Mouse (Mus musculus) myocyte (in vitro differentiated cells): ENCODE data around the gene Ncoa1. TPM values are rescaled to one million over a fixed set of nuclear protein-coding genes. Genes with fewer than 3 reads are reported as not detected.
"Not testable (repeated sequence)": the region's sequence is repeated elsewhere in the genome, so short reads cannot be mapped to it uniquely, and the experiment has no call there.

Source experiments
- H3K27me3 ChIP-seq: one replicate; pipeline ENCODE4 v1.6.1; 2011; ENCODE audit not compliant: control insufficient read depth, insufficient read depth, insufficient read length
- H3K36me3 ChIP-seq: one replicate; pipeline ENCODE4 v1.6.1; 2011; ENCODE audit not compliant: control insufficient read depth, insufficient read depth
- H3K4me2 ChIP-seq: one replicate; pipeline ENCODE4 v1.6.1; 2011; ENCODE audit warnings: low read depth, control low read depth
- H3K4me3 ChIP-seq: one replicate; pipeline ENCODE4 v1.5.1; 2011; ENCODE audit warnings: mild to moderate bottlenecking, control low read depth, moderate library complexity
- H3K79me2 ChIP-seq: one replicate; pipeline ENCODE4 v1.6.1; 2011; ENCODE audit not compliant: control insufficient read depth, insufficient read depth
- H3ac ChIP-seq: one replicate; pipeline ENCODE4 v1.6.1; 2011; ENCODE audit not compliant: control insufficient read depth, insufficient read length
- CEBPB ChIP-seq: IDR thresholded peaks from 2 replicates; pipeline ENCODE4 v1.6.1; 2011; ENCODE audit warnings: mild to moderate bottlenecking, moderate library complexity; ENCODE audit not compliant: poor library complexity, insufficient read depth, severe bottlenecking
- E2F4 ChIP-seq: IDR thresholded peaks from one replicate; pipeline ENCODE4 v1.6.1; 2011; ENCODE audit warnings: mild to moderate bottlenecking, control low read depth, moderate library complexity; ENCODE audit not compliant: insufficient read depth
- MAX ChIP-seq: IDR thresholded peaks from one replicate; pipeline ENCODE4 v1.6.1; 2011; ENCODE audit warnings: low read depth, mild to moderate bottlenecking, control low read depth
- MYOD1 ChIP-seq, 3 experiments: IDR thresholded peaks; one replicate each; pipeline ENCODE4 v1.6.1; 2011; ENCODE audit warnings: control low read depth in 2 of 3, low read depth in 2 of 3, mild to moderate bottlenecking in 2 of 3, moderate library complexity in 1 of 3; ENCODE audit not compliant: insufficient read length in 2 of 3, control insufficient read depth in 1 of 3
- MYOG ChIP-seq, 3 experiments: IDR thresholded peaks; one replicate each; pipeline ENCODE4 v1.6.1; 2011; ENCODE audit warnings: control low read depth in 2 of 3, low read depth in 2 of 3, mild to moderate bottlenecking in 2 of 3; ENCODE audit not compliant: insufficient read length in 2 of 3, control insufficient read depth in 1 of 3, insufficient read depth in 1 of 3
- POLR2A ChIP-seq: IDR thresholded peaks from one replicate; pipeline ENCODE4 v1.6.1; 2011; ENCODE audit warnings: low read depth, mild to moderate bottlenecking, control low read depth, moderate library complexity; ENCODE audit not compliant: insufficient read length
- POLR2AphosphoS2 ChIP-seq: IDR thresholded peaks from one replicate; pipeline ENCODE4 v1.6.1; 2011; ENCODE audit warnings: low read depth, control low read depth; ENCODE audit not compliant: insufficient read length
- REST ChIP-seq: IDR thresholded peaks from one replicate; pipeline ENCODE4 v1.6.1; 2011; ENCODE audit warnings: mild to moderate bottlenecking, control low read depth, moderate library complexity; ENCODE audit not compliant: insufficient read depth, insufficient read length
- SRF ChIP-seq: IDR thresholded peaks from one replicate; pipeline ENCODE4 v1.6.1; 2011; ENCODE audit warnings: low read depth; ENCODE audit not compliant: control insufficient read depth, insufficient read length
- TCF12 ChIP-seq: IDR thresholded peaks from one replicate; pipeline ENCODE4 v1.6.1; 2011; ENCODE audit warnings: mild to moderate bottlenecking, control low read depth; ENCODE audit not compliant: poor library complexity, insufficient read depth, severe bottlenecking
- TCF3 ChIP-seq: IDR thresholded peaks from one replicate; pipeline ENCODE4 v1.6.1; 2011; ENCODE audit warnings: low read depth, control low read depth; ENCODE audit not compliant: insufficient read length
- USF1 ChIP-seq: IDR thresholded peaks from one replicate; pipeline ENCODE4 v1.6.1; 2011; ENCODE audit warnings: low read depth, mild to moderate bottlenecking, control low read depth, moderate library complexity
- polyA plus RNA-seq: library from polyadenylated mRNA; unstranded; fragments of >200 nt; fragmentation: generic; extraction: Trizol; gene quantifications from one replicate; pipeline ENCODE4 v1.2.1, GENCODE M21; 2012; ENCODE audit warnings: missing spikeins

Gene Ncoa1
- polyA plus RNA-seq, 1 experiment = 7.1 TPM

- Histone ChIP-seq H3K4me3 (no peak overlapping the region), H3K27me3 (no peaks in the 10 kb centered on the region), H3ac (no peak overlapping the region), H3K79me2 (no peaks in the 10 kb centered on the region), H3K36me3 (no peaks in the 10 kb centered on the region), H3K4me2 (no peak overlapping the region)
- TF ChIP-seq TCF3 (no peak), TCF12 (no peak), MYOG (IDR thresholded peaks at IDR 0.05; ENCODE audit: control insufficient read depth in 1 of 3, insufficient read depth in 1 of 3, insufficient read length in 2 of 3, low read depth in 2 of 3) (no peak), SRF (no peak), CEBPB (no peak), E2F4 (no peak), MAX (no peak), USF1 (no peak), REST (no peak), POLR2A (no peak), MYOD1 (IDR thresholded peaks at IDR 0.05; ENCODE audit: control insufficient read depth in 1 of 3, insufficient read length in 2 of 3, low read depth in 2 of 3) (no peak), POLR2AphosphoS2 (no peak)
Observed at GRCm38 (mm10) chr12:4365951-4366350, 111.0 kb downstream of the Ncoa1 start.

DNA sequence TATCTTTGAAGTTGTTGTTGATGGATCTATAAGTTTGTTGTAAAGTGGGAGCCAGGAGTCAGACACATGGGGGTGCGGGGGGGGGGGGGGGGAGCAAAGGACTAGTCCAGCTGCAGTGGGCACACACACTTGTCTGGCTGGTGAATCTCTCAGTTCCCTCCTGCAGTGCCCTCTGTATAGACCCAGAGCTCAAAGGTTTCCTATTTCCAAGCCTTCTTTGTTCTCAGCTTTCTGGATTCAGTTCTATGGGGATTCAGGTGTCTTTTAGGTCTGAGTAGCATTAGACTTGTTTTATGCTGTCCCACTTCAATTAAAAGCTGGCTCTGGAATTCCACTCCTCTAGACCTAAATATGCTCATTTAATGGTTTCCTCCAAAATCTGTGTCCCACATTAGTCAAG, 117.5 kb downstream of the Ncoa1 start:
- H3K79me2 ChIP-seq = no peaks in the 10 kb centered on the region
- no peaks in the 10 kb centered on the region for H3K36me3 ChIP-seq
- no peak overlapping the region for H3ac ChIP-seq
- H3K4me2 ChIP-seq = no peak overlapping the region
- H3K4me3 ChIP-seq = no peak overlapping the region
- no peaks in the 10 kb centered on the region for H3K27me3 ChIP-seq
- TF ChIP-seq TCF12 = no peak
- no peak for TF ChIP-seq POLR2A
- no peak for TF ChIP-seq SRF
- TF ChIP-seq TCF3 = no peak
- TF ChIP-seq E2F4 = no peak
- TF ChIP-seq MAX = no peak
- no peak for TF ChIP-seq USF1
- no peak for TF ChIP-seq MYOD1 (IDR thresholded peaks at IDR 0.05; ENCODE audit: control insufficient read depth in 1 of 3, insufficient read length in 2 of 3, low read depth in 2 of 3)
- TF ChIP-seq REST = no peak
- TF ChIP-seq CEBPB = no peak
- TF ChIP-seq POLR2AphosphoS2 = no peak
- no peak for TF ChIP-seq MYOG (IDR thresholded peaks at IDR 0.05; ENCODE audit: control insufficient read depth in 1 of 3, insufficient read depth in 1 of 3, insufficient read length in 2 of 3, low read depth in 2 of 3)

- not testable (repeated sequence) for H3K36me3 ChIP-seq, H3ac ChIP-seq, H3K27me3 ChIP-seq, H3K4me3 ChIP-seq, H3K4me2 ChIP-seq, H3K79me2 ChIP-seq
Observed at GRCm38 (mm10) chr12:4358653-4359052, 118.3 kb downstream of the Ncoa1 start.

DNA sequence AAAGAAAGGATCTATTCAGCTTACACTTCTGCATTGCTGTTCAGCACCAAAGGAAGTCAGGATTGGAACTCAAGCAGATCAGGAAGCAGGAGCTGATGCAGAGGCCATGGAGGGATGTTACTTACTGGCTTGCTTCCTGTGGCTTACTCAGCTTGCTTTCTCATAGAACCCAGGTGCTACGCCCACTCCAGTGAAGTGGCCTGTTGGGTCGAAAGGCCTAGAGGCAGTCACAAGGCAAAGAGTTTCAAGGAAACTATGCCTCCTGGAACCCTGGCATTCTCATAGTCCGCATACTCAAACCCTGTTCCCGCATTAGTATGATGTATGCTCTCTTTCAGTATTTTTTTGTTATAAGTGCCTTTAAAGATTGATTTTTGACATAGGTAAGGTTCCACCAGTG, 118.9 kb downstream of the Ncoa1 start:
- no peaks in the 10 kb centered on the region for H3K79me2 ChIP-seq
- no peak overlapping the region for H3K4me2 ChIP-seq
- no peaks in the 10 kb centered on the region for H3K36me3 ChIP-seq
- H3K27me3 ChIP-seq = no peaks in the 10 kb centered on the region
- H3K4me3 ChIP-seq = no peak overlapping the region
- no peak overlapping the region for H3ac ChIP-seq
- no peak for TF ChIP-seq MAX
- no peak for TF ChIP-seq TCF3
- no peak for TF ChIP-seq MYOG (IDR thresholded peaks at IDR 0.05; ENCODE audit: control insufficient read depth in 1 of 3, insufficient read depth in 1 of 3, insufficient read length in 2 of 3, low read depth in 2 of 3)
- no peak for TF ChIP-seq USF1
- TF ChIP-seq POLR2AphosphoS2 = no peak

- Histone ChIP-seq H3K79me2 (no peaks in the 10 kb centered on the region), H3K36me3 (no peaks in the 10 kb centered on the region), H3K4me3 (no peak overlapping the region), H3K27me3 (no peaks in the 10 kb centered on the region), H3ac (no peak overlapping the region), H3K4me2 (no peak overlapping the region)
- TF ChIP-seq TCF3 = no peak
- TF ChIP-seq POLR2A = no peak
- TF ChIP-seq POLR2AphosphoS2 = no peak
- TF ChIP-seq USF1 = no peak
- TF ChIP-seq REST = no peak
- TF ChIP-seq MYOD1 (IDR thresholded peaks at IDR 0.05; ENCODE audit: control insufficient read depth in 1 of 3, insufficient read length in 2 of 3, low read depth in 2 of 3) = no peak
- no peak for TF ChIP-seq MYOG (IDR thresholded peaks at IDR 0.05; ENCODE audit: control insufficient read depth in 1 of 3, insufficient read depth in 1 of 3, insufficient read length in 2 of 3, low read depth in 2 of 3)
- TF ChIP-seq TCF12 = no peak
- TF ChIP-seq MAX = no peak
- TF ChIP-seq E2F4 = no peak
- TF ChIP-seq SRF = no peak
- TF ChIP-seq CEBPB = no peak
Observed at GRCm38 (mm10) chr12:4356834-4357445, 120.0 kb downstream of the Ncoa1 start.
